Mouse (Mus musculus) heart, embryonic 11.5 days (tissue): ENCODE measurements around the gene Npw. TPM values are rescaled to one million over a fixed set of nuclear protein-coding genes. Genes with fewer than 3 reads are reported as not detected.

Experiments
- ATAC-seq: fragments of 200-750 bp; cut with Nextera tagmentation; replicated peaks from 2 replicates; pipeline ENCODE4 v1.8.0; 2017; ENCODE audit warnings: moderate library complexity; ENCODE audit not compliant: insufficient number of reproducible peaks, low FRiP score, low TSS enrichment
- H3K27ac ChIP-seq: fragments of 300-500 bp; sonication (generic); 2 replicates; pipeline ENCODE4 v1.5.1; 2014; ENCODE audit warnings: mild to moderate bottlenecking, low read depth, low read length
- H3K27me3 ChIP-seq: fragments of 300-500 bp; sonication (generic); 2 replicates; pipeline ENCODE4 v1.6.1; 2014; ENCODE audit warnings: mild to moderate bottlenecking, low read length, mixed read lengths; ENCODE audit not compliant: control insufficient read depth, insufficient read depth
- H3K36me3 ChIP-seq: fragments of 300-500 bp; sonication (generic); 2 replicates; pipeline ENCODE4 v1.6.1; 2014; ENCODE audit warnings: mild to moderate bottlenecking, low read length, moderate library complexity, mixed read lengths; ENCODE audit not compliant: control insufficient read depth, insufficient read depth
- H3K4me1 ChIP-seq: fragments of 300-500 bp; sonication (generic); 2 replicates; pipeline ENCODE4 v1.6.1; 2014; ENCODE audit warnings: low read length; ENCODE audit not compliant: control insufficient read depth, insufficient read depth
- H3K4me2 ChIP-seq: fragments of 300-500 bp; sonication (generic); 2 replicates; pipeline ENCODE4 v1.6.1; 2014; ENCODE audit warnings: mild to moderate bottlenecking, moderate library complexity
- H3K4me3 ChIP-seq: fragments of 300-500 bp; sonication (generic); 2 replicates; pipeline ENCODE4 v1.5.1; 2014; ENCODE audit warnings: low read depth, low read length
- H3K9ac ChIP-seq: fragments of 300-500 bp; sonication (generic); 2 replicates; pipeline ENCODE4 v1.6.1; 2014; ENCODE audit warnings: mild to moderate bottlenecking, low read depth, low read length, moderate library complexity
- H3K9me3 ChIP-seq: fragments of 300-500 bp; sonication (generic); replicated peaks from 2 replicates; pipeline ENCODE4 v1.6.1; 2016; ENCODE audit warnings: low read length; ENCODE audit not compliant: control insufficient read depth
- WGBS: fragments of 180-500 bp; shearing (Covaris S2); extraction: QIAGEN DNeasy Blood & Tissue Kit; methylation state at CpG from one replicate; pipeline ENCODE4 v1.1.7; 2014; ENCODE audit not compliant: insufficient replicate concordance; 5-methylcytosine and 5-hydroxymethylcytosine counted together
- polyA plus RNA-seq: library from polyadenylated mRNA; unstranded; fragments of >200 nt; fragmentation: Nextera tagmentation; extraction: Ambion mirVana; gene quantifications from 2 replicates; pipeline ENCODE4 v1.2.1, GENCODE M21; 2014

Npw gene
- polyA plus RNA-seq, 1 experiment from 2014 or later, result not detected

- Histone ChIP-seq H3K36me3 (peaks cover 30% of the 10 kb centered on the region), H3K27ac (no peak overlapping the region), H3K27me3 (no peaks in the 10 kb centered on the region), H3K4me2 (no peak overlapping the region), H3K4me3 (no peak overlapping the region), H3K9ac (no peak overlapping the region), H3K9me3 (no peaks in the 10 kb centered on the region), H3K4me1 (peaks cover 4% of the 10 kb centered on the region; the same call in 1 of the 2 replicates)
- WGBS, result 88% methylated on average over 24 of the region's 24 CpGs
- ATAC-seq, result no peak
These were observed 19.3 kb upstream of the Npw start for GRCm38 (mm10) chr17:24677500-24678080.

DNA sequence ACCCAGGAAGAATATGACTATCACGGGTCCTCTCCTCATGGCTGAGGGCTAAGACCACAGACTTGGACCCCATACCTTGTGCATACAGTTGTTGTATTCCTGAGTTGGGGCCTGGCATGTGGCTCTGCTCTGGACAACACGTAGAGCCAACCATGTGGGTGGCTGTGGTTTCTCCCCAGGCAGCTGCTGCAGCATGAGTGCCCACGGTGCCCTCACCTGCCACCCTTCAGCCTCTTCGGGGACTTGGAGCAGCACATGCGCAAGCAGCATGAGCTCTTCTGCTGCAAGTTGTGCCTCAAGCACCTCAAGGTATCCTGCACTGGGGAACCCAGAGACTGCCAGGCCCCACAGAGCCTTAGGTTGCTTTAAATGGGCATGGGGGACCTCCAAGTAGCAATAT, 18.6 kb upstream of the Npw start:
- ATAC-seq, result no peak
- no peak overlapping the region for H3K27ac ChIP-seq
- no peaks in the 10 kb centered on the region for H3K9me3 ChIP-seq
- no peak overlapping the region for H3K9ac ChIP-seq
- H3K27me3 ChIP-seq, result no peaks in the 10 kb centered on the region
- H3K4me1 ChIP-seq, result peaks cover 10% of the 10 kb centered on the region
- WGBS, result 96% methylated on average over 5 of the region's 5 CpGs
- H3K4me2 ChIP-seq, result no peak overlapping the region
- no peak overlapping the region for H3K4me3 ChIP-seq
- H3K36me3 ChIP-seq, result peaks cover 30% of the 10 kb centered on the region

- Histone ChIP-seq H3K4me2 (no peak overlapping the region), H3K4me1 (peaks cover 17% of the 10 kb centered on the region), H3K27ac (no peak overlapping the region), H3K4me3 (no peak overlapping the region), H3K9me3 (no peaks in the 10 kb centered on the region), H3K27me3 (no peaks in the 10 kb centered on the region), H3K36me3 (peaks cover 27% of the 10 kb centered on the region), H3K9ac (no peak overlapping the region)
- WGBS, result 66% methylated on average over 2 of the region's 2 CpGs
- no peak for ATAC-seq
These were observed 17.9 kb upstream of the Npw start for GRCm38 (mm10) chr17:24676187-24676586.

DNA sequence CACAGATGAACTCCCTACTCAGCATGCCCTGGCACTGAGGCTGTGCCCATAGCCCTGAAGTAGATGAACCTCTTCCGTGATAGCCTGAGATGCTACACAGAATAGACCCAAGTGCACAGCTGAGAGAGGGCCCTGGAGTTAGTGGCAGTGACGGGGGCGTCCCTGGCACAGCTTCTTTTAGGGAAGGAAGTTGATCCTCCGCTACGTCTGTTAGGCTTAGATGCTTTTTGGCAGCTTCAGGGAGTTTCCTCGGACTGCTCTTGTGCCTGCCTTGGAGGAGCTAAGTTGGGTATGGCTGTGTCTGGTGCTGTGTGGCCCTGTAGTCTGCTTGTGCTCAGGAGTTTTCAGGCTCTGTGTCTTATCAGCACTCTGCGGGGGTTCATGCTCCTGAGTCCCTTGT, 16.0 kb upstream of the Npw start:
- Histone ChIP-seq H3K4me1 (peaks cover 27% of the 10 kb centered on the region), H3K27me3 (no peaks in the 10 kb centered on the region), H3K4me3 (no peak overlapping the region), H3K9ac (peak overlapping the region; percentile 36; the same call in 1 of the 2 replicates), H3K36me3 (peaks cover 18% of the 10 kb centered on the region), H3K27ac (no peak overlapping the region), H3K4me2 (no peak overlapping the region), H3K9me3 (no peaks in the 10 kb centered on the region)
- ATAC-seq, result no peak
- 70% methylated on average over 7 of the region's 7 CpGs for WGBS

DNA sequence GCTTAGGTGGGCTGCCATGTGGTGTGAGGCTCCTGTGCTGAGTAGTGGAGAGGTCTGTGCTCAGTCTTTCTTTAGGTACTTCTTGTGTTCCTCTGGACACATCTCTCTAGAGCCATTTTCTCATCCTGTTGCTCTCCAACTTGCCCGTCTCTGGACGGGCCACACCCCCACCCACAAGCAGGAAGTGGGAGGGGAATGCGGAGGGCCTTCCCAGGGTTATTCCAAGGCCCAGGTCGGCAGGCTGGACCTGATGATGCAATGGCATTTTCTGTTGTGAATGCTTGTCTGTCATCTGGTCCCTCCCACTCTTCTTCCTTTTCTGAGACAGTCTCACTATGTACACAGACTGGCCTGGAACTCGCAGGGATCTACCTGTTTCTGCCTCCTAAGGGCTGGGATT, 13.9 kb upstream of the Npw start:
- Histone ChIP-seq H3K9me3 (no peaks in the 10 kb centered on the region), H3K4me3 (no peak overlapping the region), H3K36me3 (peaks cover 3% of the 10 kb centered on the region), H3K27me3 (no peaks in the 10 kb centered on the region), H3K4me2 (peak overlapping the region; percentile 90; the same call in 1 of the 2 replicates), H3K9ac (no peak overlapping the region), H3K4me1 (peaks cover 27% of the 10 kb centered on the region), H3K27ac (no peak overlapping the region)
- no peak; the same call in 1 of the 2 replicates for ATAC-seq
- WGBS, result 21% methylated on average over 5 of the region's 5 CpGs

GRCm38 (mm10) chr17:24671346-24671745, 13.1 kb upstream of the Npw start:
- Histone ChIP-seq H3K9me3 (no peaks in the 10 kb centered on the region), H3K4me3 (0 out of 2 replicates have a peak overlapping the region, but pooled peaks have one; percentile 97), H3K4me2 (peak overlapping the region; percentile 90), H3K27ac (no peak overlapping the region), H3K9ac (no peak overlapping the region), H3K27me3 (no peaks in the 10 kb centered on the region), H3K36me3 (no peaks in the 10 kb centered on the region), H3K4me1 (peaks cover 27% of the 10 kb centered on the region)
- 68% methylated on average over 5 of the region's 5 CpGs for WGBS
- ATAC-seq, result no peak

- H3K9ac ChIP-seq, result peak overlapping the region; percentile 99
- H3K36me3 ChIP-seq, result no peaks in the 10 kb centered on the region
- no peaks in the 10 kb centered on the region for H3K27me3 ChIP-seq
- H3K4me3 ChIP-seq, result peak overlapping the region; percentile 97
- peak overlapping the region; percentile 90 for H3K27ac ChIP-seq
- no peaks in the 10 kb centered on the region for H3K9me3 ChIP-seq
- WGBS, result 14% methylated on average over 8 of the region's 8 CpGs
- ATAC-seq, result no peak
- peaks cover 27% of the 10 kb centered on the region for H3K4me1 ChIP-seq
- peak overlapping the region; percentile 90 for H3K4me2 ChIP-seq
These were observed 12.1 kb upstream of the Npw start for GRCm38 (mm10) chr17:24670246-24670844.

GRCm38 (mm10) chr17:24669545-24670245, 11.4 kb upstream of the Npw start, which contains the start of gene Zfp598:
Zfp598 (plus strand) TSS chr17:24669687.
- peak within 1 kb of the TSS; percentile 90 for H3K27ac ChIP-seq
- no peaks in the 10 kb centered on the region for H3K9me3 ChIP-seq
- H3K4me3 ChIP-seq, result peak within 1 kb of the TSS; percentile 97
- peak within 1 kb of the TSS; percentile 90 for H3K4me2 ChIP-seq
- ATAC-seq, result peak; percentile 98
- H3K9ac ChIP-seq, result peak within 1 kb of the TSS; percentile 99
- WGBS, result under 1% methylated on average over 76 of the region's 80 CpGs
- no peaks in the 10 kb centered on the region for H3K36me3 ChIP-seq
- H3K4me1 ChIP-seq, result peaks cover 27% of the 10 kb centered on the region
- H3K27me3 ChIP-seq, result no peaks in the 10 kb centered on the region
